Mouse (Mus musculus) ES-Bruce4 (cell line): Measurements from ENCODE around the gene Nagk.

Experiments
- CTCF ChIP-seq: IDR thresholded peaks from one replicate; pipeline ENCODE4 v1.8.1; 2011; ENCODE audit warnings: low read depth, low read length
- EP300 ChIP-seq: IDR thresholded peaks from 2 replicates; pipeline ENCODE4 v1.6.1; 2011; ENCODE audit warnings: low read depth, low read length; ENCODE audit not compliant: insufficient read depth
- POLR2A ChIP-seq: IDR thresholded peaks from one replicate; pipeline ENCODE4 v1.8.1; 2011; ENCODE audit warnings: low read length; ENCODE audit not compliant: insufficient read depth

DNA sequence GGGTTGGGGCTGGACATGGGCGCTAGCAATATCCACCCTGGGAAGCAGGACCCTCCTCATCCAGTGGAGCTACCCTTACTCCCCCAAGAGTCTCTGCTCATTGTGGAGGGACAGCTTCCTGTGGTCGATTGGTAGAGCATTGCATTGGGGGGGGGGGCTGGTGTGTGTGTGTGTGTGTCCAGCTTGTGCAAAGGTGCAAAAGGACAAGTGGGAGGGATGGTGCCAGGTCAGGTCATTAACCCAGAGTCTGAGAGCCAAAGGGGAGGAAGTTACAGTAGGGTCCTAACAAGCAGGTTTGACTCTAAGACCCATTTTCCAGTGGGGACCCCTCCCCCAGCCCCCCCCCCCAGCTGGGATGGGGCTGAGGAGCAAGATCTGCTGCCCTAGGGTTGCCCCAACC is 49.3 kb upstream of the Nagk start:
- TF ChIP-seq CTCF (no peak), EP300 (no peak), POLR2A (no peak)
